Mouse (Mus musculus): ENCODE data around the gene Ccdc158.

DNA sequence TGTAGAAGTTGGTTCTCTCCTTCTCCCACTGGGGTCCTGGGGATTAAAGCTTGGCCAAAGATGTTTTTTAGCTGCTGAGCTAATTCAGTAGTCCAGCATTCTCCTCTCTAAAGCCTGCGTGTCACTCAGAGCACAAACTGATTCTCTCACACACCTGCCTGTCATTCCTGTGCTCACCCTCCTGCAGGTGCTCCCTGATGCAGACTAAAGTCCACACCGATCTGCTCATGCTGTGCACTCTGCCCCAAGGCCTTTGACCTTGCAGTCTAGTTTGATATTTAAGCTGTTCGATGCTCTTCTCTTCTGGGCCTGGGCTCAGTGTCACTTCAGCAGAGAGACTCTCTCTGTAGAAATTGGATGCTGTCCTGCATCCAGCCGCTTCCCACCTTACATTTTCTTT is 103.8 kb downstream of the Ccdc158 start:
- TF ChIP-seq POLR2A (IDR thresholded peaks at IDR 0.05; ENCODE audit: extremely low read depth, insufficient read depth, low read length) = no peak
- TF ChIP-seq CTCF (IDR thresholded peaks at IDR 0.05; ENCODE audit: extremely low read depth, insufficient read depth, low read length) = no peak

Measured in cortical plate, adult 2 months (tissue).